Mouse (Mus musculus) liver, adult 2 months (tissue): ENCODE measurements at regions not wholly inside any gene's neighbourhood (a gene's known extent, or its start where the extent isn't known, plus 50 kb on each side); places are given as distances from the start of the nearest gene placed in this dataset.

Source experiments
- CTCF ChIP-seq: fragments of 200-500 bp; IDR thresholded peaks from 2 replicates; pipeline ENCODE4 v1.5.1; 2011; ENCODE audit warnings: low read depth, low read length, control low read depth
- POLR2A ChIP-seq: fragments of 200-500 bp; IDR thresholded peaks from 2 replicates; pipeline ENCODE4 v1.6.1; 2011; ENCODE audit warnings: low read length, control low read depth; ENCODE audit not compliant: insufficient read depth; ENCODE audit errors: extremely low read depth

- no peak for TF ChIP-seq CTCF
- no peak for TF ChIP-seq POLR2A
These were observed 184.4 kb upstream of the Ccn2 start for GRCm38 (mm10) chr10:24410885-24411284.
